Mouse (Mus musculus) embryonic facial prominence, embryonic 12.5 days (tissue): ENCODE results near the gene 1700021F07Rik. TPM values are rescaled to one million over a fixed set of nuclear protein-coding genes. Genes with fewer than 3 reads are reported as not detected.

Experiments
- ATAC-seq: fragments of 200-750 bp; cut with Nextera tagmentation; 2 replicates; pipeline ENCODE4 v1.8.0; 2017; ENCODE audit not compliant: insufficient number of reproducible peaks, insufficient read depth, low FRiP score, low TSS enrichment
- H3K27ac ChIP-seq: fragments of 300-500 bp; sonication (generic); 2 replicates; pipeline ENCODE4 v1.5.1; 2016; ENCODE audit warnings: mild to moderate bottlenecking
- H3K27me3 ChIP-seq: fragments of 300-500 bp; sonication (generic); 2 replicates; pipeline ENCODE4 v1.6.1; 2016; ENCODE audit warnings: mild to moderate bottlenecking, moderate library complexity
- H3K36me3 ChIP-seq: fragments of 300-500 bp; sonication (generic); 2 replicates; pipeline ENCODE4 v1.6.1; 2016; ENCODE audit warnings: mild to moderate bottlenecking
- H3K4me1 ChIP-seq: fragments of 300-500 bp; sonication (generic); 2 replicates; pipeline ENCODE4 v1.6.1; 2016
- H3K4me2 ChIP-seq: fragments of 300-500 bp; sonication (generic); replicated peaks from 2 replicates; pipeline ENCODE4 v1.6.1; 2016; ENCODE audit warnings: mild to moderate bottlenecking, moderate library complexity
- H3K4me3 ChIP-seq: fragments of 300-500 bp; sonication (generic); 2 replicates; pipeline ENCODE4 v1.5.1; 2016; ENCODE audit warnings: mild to moderate bottlenecking
- H3K9ac ChIP-seq: fragments of 300-500 bp; sonication (generic); 2 replicates; pipeline ENCODE4 v1.6.1; 2016; ENCODE audit warnings: mild to moderate bottlenecking, moderate library complexity
- H3K9me3 ChIP-seq: fragments of 300-500 bp; sonication (generic); 2 replicates; pipeline ENCODE4 v1.6.1; 2016; ENCODE audit warnings: mild to moderate bottlenecking, moderate library complexity
- WGBS: fragments of 180-500 bp; shearing (Covaris S2); methylation state at CpG from one replicate; pipeline ENCODE4 v1.1.7; 2016; 5-methylcytosine and 5-hydroxymethylcytosine counted together
- polyA plus RNA-seq: library from polyadenylated mRNA; unstranded; fragments of >200 nt; fragmentation: Nextera tagmentation; extraction: Ambion mirVana; gene quantifications from 2 replicates; pipeline ENCODE4 v1.2.1, GENCODE M21; 2016

The 1700021F07Rik gene
- polyA plus RNA-seq, 1 experiment from 2014 or later: not detected

GRCm38 (mm10) chr2:173564179-173564578, 41.8 kb downstream of the 1700021F07Rik start:
- H3K4me1 ChIP-seq: no peaks in the 10 kb centered on the region
- no peak overlapping the region for H3K4me3 ChIP-seq
- H3K4me2 ChIP-seq: no peak overlapping the region
- no peak for ATAC-seq
- H3K27me3 ChIP-seq: no peaks in the 10 kb centered on the region
- H3K9ac ChIP-seq: no peak overlapping the region
- H3K36me3 ChIP-seq: no peaks in the 10 kb centered on the region
- 58% methylated on average over 9 of the region's 9 CpGs for WGBS
- H3K9me3 ChIP-seq: no peaks in the 10 kb centered on the region
- H3K27ac ChIP-seq: 0 out of 2 replicates have a peak overlapping the region, but pooled peaks have one; percentile 18

Other genes with a start within 250 kb of the 1700021F07Rik start
- gene Pmepa1, start 246.1 kb upstream of the 1700021F07Rik start, polyA plus RNA-seq: 5.8 and 6.7 TPM in 2 replicates
- gene Ankrd60, start 55.8 kb downstream of the 1700021F07Rik start, polyA plus RNA-seq: not detected in 2 replicates
- gene Rab22a, start 137.2 kb downstream of the 1700021F07Rik start, polyA plus RNA-seq: 48.0 and 48.7 TPM in 2 replicates
- not detected in 2 replicates for gene 1700010B08Rik, start 196.8 kb downstream of the 1700021F07Rik start, polyA plus RNA-seq
- 11.7 and 13.4 TPM in 2 replicates for gene Vapb, start 214.9 kb downstream of the 1700021F07Rik start, polyA plus RNA-seq